Mouse (Mus musculus): Measurements from ENCODE around the gene Vmn1r47. TPM values are rescaled to one million over a fixed set of nuclear protein-coding genes. Genes with fewer than 3 reads are reported as not detected.

Gene Vmn1r47
- not detected for polyA plus RNA-seq (2017; shearing (Covaris generic))

DNA sequence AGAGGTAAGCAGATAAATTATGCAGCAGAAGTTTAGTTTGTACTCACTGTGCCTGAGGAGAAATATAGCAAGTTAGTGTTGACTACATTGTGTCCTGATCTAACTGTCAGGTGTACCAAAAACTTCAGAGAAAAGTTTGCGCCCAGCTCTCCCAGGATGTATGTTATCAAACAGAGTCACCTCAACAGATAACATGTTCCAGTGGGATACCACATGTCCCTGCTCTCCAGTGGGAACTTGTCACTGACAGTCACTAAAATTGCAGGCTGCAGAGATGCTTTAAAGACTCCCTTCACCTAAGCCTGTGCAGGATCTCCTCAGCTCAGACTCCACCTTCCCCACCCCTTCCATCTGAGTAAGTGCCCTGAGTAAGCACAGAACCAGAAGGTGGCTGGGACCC, at the start of gene Vmn1r47:
Gene Vmn1r47 (plus strand): TSS at position 301 of the 400 bp plus-strand sequence.

DNA sequence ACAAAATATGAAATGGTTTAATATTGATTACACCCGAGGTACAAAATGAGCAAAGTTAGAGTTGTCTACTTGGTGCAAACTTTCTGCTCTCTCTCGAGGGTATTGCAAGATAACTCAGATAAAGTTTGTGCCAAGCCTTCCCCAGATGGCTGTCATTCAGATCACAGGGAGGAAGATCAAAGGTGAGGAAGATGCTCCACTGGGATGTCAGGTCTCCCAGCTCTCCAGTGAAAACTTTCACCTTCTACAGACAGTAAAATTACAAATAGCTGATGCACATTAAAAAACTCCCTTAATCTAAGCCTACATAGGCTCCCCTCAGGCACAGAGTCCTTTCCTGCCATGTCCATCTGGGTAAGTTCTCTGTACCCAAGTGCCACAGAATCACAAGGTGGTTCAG, 46.9 kb upstream of the Vmn1r47 start, which contains the start of gene Vmn1r46:
Gene Vmn1r46 (plus strand): TSS at position 301 of the 400 bp plus-strand sequence.

DNA sequence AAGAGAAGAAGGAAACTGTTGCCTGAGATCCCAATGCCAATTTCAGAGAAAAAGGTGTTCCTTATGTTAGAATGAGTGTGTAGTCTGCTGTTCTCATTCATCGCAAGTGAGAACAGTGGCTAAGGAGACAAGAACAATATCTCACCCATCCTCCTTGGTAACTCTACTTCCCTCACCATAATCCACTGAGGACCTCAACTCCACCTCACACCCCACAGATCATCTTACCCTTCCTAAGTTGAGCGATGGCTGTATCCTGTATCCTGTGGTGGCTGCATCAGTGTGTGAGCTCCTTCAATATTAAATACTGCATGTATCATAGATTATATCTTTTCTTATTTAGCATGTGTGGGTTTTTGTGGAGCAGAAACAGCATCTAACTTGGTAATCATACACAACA, 20.8 kb downstream of the Vmn1r47 start, which contains the start of gene Vmn1r48:
Gene Vmn1r48 (minus strand): TSS at position 101 of the 400 bp plus-strand sequence.

Other genes starting within 250 kb of the Vmn1r47 start
- gene Vmn1r42, start 139.7 kb upstream of the Vmn1r47 start, polyA plus RNA-seq (2017; shearing (Covaris generic)): not detected
- 0.05 TPM for gene Vmn1r43, start 139.7 kb upstream of the Vmn1r47 start, polyA plus RNA-seq (2017; shearing (Covaris generic))
- not detected for gene Vmn1r44, start 132.5 kb upstream of the Vmn1r47 start, polyA plus RNA-seq (2017; shearing (Covaris generic))
- gene Vmn1r45, start 75.5 kb upstream of the Vmn1r47 start, polyA plus RNA-seq (2017; shearing (Covaris generic)): not detected
- 0.02 TPM for gene Vmn1r46, start 46.8 kb upstream of the Vmn1r47 start, polyA plus RNA-seq (2017; shearing (Covaris generic))
- not detected for gene Vmn1r48, start 20.7 kb downstream of the Vmn1r47 start, polyA plus RNA-seq (2017; shearing (Covaris generic))
- not detected for gene Vmn1r49, start 62.4 kb downstream of the Vmn1r47 start, polyA plus RNA-seq (2017; shearing (Covaris generic))
- not detected for gene Vmn1r50, start 85.3 kb downstream of the Vmn1r47 start, polyA plus RNA-seq (2017; shearing (Covaris generic))
- gene Vmn1r51, start 106.4 kb downstream of the Vmn1r47 start, polyA plus RNA-seq (2017; shearing (Covaris generic)): not detected
- gene Vmn1r52, start 158.7 kb downstream of the Vmn1r47 start, polyA plus RNA-seq (2017; shearing (Covaris generic)): not detected
- not detected for gene V1ra8, start 186.6 kb downstream of the Vmn1r47 start, polyA plus RNA-seq (2017; shearing (Covaris generic))
- gene Vmn1r53, start 208.3 kb downstream of the Vmn1r47 start, polyA plus RNA-seq (2017; shearing (Covaris generic)): not detected
- gene Vmn1r54, start 230.2 kb downstream of the Vmn1r47 start, polyA plus RNA-seq (2017; shearing (Covaris generic)): not detected